Mouse (Mus musculus): ENCODE data around the gene Phf14.
"Not testable (repeated sequence)": the region's sequence is repeated elsewhere in the genome, so short reads cannot be mapped to it uniquely, and the experiment has no call there.

Gene Phf14

GRCm38 (mm10) chr6:11907269-11908032, at the start of gene Phf14, which contains the start of gene Ndufa4:
Phf14 (plus strand) TSS chr6:11907809.
Ndufa4 (minus strand) TSS chr6:11907497.
- peak; percentile 89 for DNase-seq (ENCODE audit: low spot score)

GRCm38 (mm10) chr6:11875364-11875763, 32.2 kb upstream of the Phf14 start:
- DNase-seq (ENCODE audit: low spot score) = not testable (repeated sequence)

GRCm38 (mm10) chr6:11900809-11901310, 6.7 kb upstream of the Phf14 start:
- no peak for DNase-seq (ENCODE audit: low spot score)

GRCm38 (mm10) chr6:11906890-11907268, 730 bp upstream of the Phf14 start:
- DNase-seq (ENCODE audit: low spot score) = no peak

GRCm38 (mm10) chr6:11908170-11908569, 561 bp downstream of the Phf14 start:
- no peak for DNase-seq (ENCODE audit: low spot score)

GRCm38 (mm10) chr6:11925496-11926041, 18.0 kb downstream of the Phf14 start:
- peak; percentile 70 for DNase-seq (ENCODE audit: low spot score)

- peak; percentile 12 for DNase-seq (ENCODE audit: low spot score)
Observed at GRCm38 (mm10) chr6:11926082-11926595, 18.5 kb downstream of the Phf14 start.

GRCm38 (mm10) chr6:11927485-11927884, 19.9 kb downstream of the Phf14 start:
- no peak for DNase-seq (ENCODE audit: low spot score)

- DNase-seq (ENCODE audit: low spot score) = no peak
Observed at GRCm38 (mm10) chr6:11933403-11933802, 25.8 kb downstream of the Phf14 start.

GRCm38 (mm10) chr6:11940895-11941294, 33.3 kb downstream of the Phf14 start:
- no peak for DNase-seq (ENCODE audit: low spot score)

GRCm38 (mm10) chr6:11942089-11942488, 34.5 kb downstream of the Phf14 start:
- DNase-seq (ENCODE audit: low spot score) = no peak

GRCm38 (mm10) chr6:11948100-11948499, 40.5 kb downstream of the Phf14 start:
- no peak for DNase-seq (ENCODE audit: low spot score)

- no peak for DNase-seq (ENCODE audit: low spot score)
Observed at GRCm38 (mm10) chr6:11960172-11960571, 52.6 kb downstream of the Phf14 start.

- DNase-seq (ENCODE audit: low spot score) = no peak
Observed at GRCm38 (mm10) chr6:11993782-11994181, 86.2 kb downstream of the Phf14 start.

- DNase-seq (ENCODE audit: low spot score) = no peak
Observed at GRCm38 (mm10) chr6:11998576-11998975, 91.0 kb downstream of the Phf14 start.

GRCm38 (mm10) chr6:11999506-11999905, 91.9 kb downstream of the Phf14 start:
- DNase-seq (ENCODE audit: low spot score) = no peak

- DNase-seq (ENCODE audit: low spot score) = no peak
Observed at GRCm38 (mm10) chr6:12005455-12005854, 97.8 kb downstream of the Phf14 start.

GRCm38 (mm10) chr6:12006001-12006400, 98.4 kb downstream of the Phf14 start:
- no peak for DNase-seq (ENCODE audit: low spot score)

- no peak for DNase-seq (ENCODE audit: low spot score)
Observed at GRCm38 (mm10) chr6:12012103-12012502, 104.5 kb downstream of the Phf14 start.

- DNase-seq (ENCODE audit: low spot score) = no peak
Observed at GRCm38 (mm10) chr6:12014035-12014434, 106.4 kb downstream of the Phf14 start.

- DNase-seq (ENCODE audit: low spot score) = no peak
Observed at GRCm38 (mm10) chr6:12014733-12015132, 107.1 kb downstream of the Phf14 start.

- no peak for DNase-seq (ENCODE audit: low spot score)
Observed at GRCm38 (mm10) chr6:12019736-12020135, 112.1 kb downstream of the Phf14 start.

GRCm38 (mm10) chr6:12020156-12020555, 112.5 kb downstream of the Phf14 start:
- DNase-seq (ENCODE audit: low spot score) = no peak
